Mouse (Mus musculus): ENCODE results near the gene Gm10718.
A peak's percentile ranks its signal among the peaks of the same experiment; 100 is the strongest.
"Not testable (repeated sequence)": the region's sequence is repeated elsewhere in the genome, so short reads cannot be mapped to it uniquely, and the experiment has no call there.

The Gm10718 gene

DNA sequence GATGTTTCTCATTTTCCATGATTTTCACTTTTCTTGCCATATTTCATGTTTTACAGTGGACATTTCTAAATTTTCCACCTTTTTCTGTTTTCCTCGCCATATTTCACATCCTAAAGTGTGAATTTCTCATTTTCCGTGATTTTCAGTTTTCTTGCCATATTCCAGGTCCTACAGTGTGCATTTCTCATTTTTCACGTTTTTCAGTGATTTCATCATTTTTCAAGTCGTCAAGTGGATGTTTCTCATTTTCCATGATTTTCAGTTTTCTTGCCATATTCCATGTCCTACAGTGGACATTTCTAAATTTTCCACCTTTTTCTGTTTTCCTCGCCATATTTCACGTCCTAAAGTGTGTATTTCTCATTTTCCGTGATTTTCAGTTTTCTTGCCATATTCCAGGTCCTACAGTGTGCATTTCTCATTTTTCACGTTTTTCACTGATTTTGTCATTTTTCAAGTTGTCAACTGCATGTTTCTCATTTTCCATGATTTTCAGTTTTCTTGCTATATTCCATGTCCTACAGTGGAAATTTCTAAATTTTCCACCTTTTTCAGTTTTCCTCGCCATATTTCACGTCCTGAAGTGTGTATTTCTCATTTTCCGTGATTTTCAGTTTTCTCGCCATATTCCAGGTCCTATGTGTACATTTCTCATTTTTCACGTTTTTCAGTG lies at the start of gene Gm10718:
TSS of gene Gm10718 (plus strand) at position 236 of the 673 bp plus-strand sequence.
- DNase-seq (ENCODE audit: extremely low spot score, low spot score): not testable (repeated sequence)

- peak; percentile 33 for DNase-seq (ENCODE audit: extremely low spot score, low spot score)
Observed at GRCm38 (mm10) chr9:3000445-3000972, 22.8 kb upstream of the Gm10718 start, which contains the start of gene Gm10722. Gene Gm10722, plus strand, starts transcription at chr9:3000922.

GRCm38 (mm10) chr9:3001006-3001405 lies 22.3 kb upstream of the Gm10718 start:
- DNase-seq (ENCODE audit: extremely low spot score, low spot score): not testable (repeated sequence)

DNA sequence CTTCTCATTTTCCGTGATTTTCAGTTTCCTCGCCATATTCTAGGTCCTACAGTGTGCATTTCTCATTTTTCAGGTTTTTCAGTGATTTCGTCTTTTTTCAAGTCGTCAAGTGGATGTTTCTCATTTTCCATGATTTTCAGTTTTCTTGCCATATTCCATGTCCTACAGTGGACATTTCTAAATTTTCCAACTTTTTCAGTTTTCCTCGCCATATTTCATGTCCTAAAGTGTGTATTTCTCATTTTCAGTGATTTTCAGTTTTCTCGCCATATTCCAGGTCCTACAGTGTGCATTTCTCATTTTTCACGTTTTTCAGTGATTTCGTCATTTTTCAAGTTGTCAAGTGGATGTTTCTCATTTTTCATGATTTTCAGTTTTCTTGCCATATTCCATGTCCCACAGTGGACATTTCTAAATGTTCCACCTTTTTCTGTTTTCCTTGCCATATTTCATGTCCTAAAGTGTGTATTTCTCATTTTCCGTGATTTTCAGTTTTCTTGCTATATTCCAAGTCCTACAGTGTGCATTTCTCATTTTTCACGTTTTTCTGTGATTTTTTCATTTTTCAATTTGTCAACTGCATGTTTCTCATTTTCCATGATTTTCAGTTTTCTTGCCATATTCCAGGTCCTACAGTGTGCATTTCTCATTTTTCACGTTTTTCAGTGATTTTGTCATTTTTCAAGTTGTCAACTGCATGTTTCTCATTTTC lies 21.2 kb upstream of the Gm10718 start:
- DNase-seq (ENCODE audit: extremely low spot score, low spot score): peak; percentile 63

DNA sequence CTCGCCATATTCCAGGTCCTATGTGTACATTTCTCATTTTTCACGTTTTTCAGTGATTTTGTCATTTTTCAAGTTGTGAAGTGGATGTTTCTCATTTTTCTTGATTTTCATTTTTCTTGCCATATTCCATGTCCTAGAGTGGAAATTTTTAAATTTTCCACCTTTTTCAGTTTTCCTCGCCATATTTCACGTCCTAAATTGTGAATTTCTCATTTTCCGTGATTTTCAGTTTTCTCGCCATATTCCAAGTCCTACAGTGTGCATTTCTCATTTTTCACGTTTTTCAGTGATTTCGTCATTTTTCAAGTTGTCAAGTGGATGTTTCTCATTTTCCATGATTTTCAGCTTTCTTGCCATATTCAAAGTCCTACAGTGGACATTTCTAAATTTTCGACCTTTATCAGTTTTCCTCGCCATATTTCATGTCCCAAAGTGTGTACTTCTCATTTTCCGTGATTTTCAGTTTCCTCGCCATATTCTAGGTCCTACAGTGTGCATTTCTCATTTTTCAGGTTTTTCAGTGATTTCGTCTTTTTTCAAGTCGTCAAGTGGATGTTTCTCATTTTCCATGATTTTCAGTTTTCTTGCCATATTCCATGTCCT lies 20.5 kb upstream of the Gm10718 start, which contains the start of gene Gm11168:
TSS of gene Gm11168 (plus strand) at position 553 of the 603 bp plus-strand sequence.
- DNase-seq (ENCODE audit: extremely low spot score, low spot score): not testable (repeated sequence)

DNA sequence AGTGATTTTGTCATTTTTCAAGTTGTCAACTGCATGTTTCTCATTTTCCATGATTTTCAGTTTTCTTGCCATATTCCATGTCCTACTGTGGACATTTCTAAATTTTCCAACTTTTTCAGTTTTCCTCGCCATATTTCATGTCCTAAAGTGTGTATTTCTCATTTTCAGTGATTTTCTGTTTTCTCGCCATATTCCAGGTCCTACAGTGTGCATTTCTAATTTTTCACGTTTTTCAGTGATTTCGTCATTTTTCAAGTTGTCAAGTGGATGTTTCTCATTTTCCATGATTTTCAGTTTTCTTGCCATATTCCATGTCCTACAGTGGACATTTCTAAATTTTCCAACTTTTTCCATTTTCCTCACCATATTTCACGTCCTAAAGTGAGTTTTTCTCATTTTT lies 17.2 kb upstream of the Gm10718 start:
- not testable (repeated sequence) for DNase-seq (ENCODE audit: extremely low spot score, low spot score)

GRCm38 (mm10) chr9:3006636-3007035 lies 16.7 kb upstream of the Gm10718 start:
- DNase-seq (ENCODE audit: extremely low spot score, low spot score): not testable (repeated sequence)

DNA sequence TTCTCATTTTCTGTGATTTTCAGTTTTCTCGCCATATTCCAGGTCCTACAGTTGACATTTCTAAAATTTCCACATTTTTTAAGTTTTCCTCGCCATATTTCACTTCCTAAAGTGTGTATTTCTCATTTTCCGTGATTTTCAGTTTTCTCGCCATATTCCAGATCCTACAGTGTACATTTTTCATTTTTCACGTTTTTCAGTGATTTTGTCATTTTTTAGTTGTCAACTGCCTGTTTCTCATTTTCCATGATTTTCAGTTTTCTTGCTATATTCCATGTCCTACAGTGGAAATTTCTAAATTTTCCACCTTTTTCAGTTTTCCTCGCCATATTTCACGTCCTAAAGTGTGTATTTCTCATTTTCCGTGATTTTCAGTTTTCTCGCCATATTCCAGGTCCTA lies 16.1 kb upstream of the Gm10718 start:
- peak; percentile 15 for DNase-seq (ENCODE audit: extremely low spot score, low spot score)

- DNase-seq (ENCODE audit: extremely low spot score, low spot score): not testable (repeated sequence)
Observed at GRCm38 (mm10) chr9:3009331-3009730, 14.0 kb upstream of the Gm10718 start.

DNA sequence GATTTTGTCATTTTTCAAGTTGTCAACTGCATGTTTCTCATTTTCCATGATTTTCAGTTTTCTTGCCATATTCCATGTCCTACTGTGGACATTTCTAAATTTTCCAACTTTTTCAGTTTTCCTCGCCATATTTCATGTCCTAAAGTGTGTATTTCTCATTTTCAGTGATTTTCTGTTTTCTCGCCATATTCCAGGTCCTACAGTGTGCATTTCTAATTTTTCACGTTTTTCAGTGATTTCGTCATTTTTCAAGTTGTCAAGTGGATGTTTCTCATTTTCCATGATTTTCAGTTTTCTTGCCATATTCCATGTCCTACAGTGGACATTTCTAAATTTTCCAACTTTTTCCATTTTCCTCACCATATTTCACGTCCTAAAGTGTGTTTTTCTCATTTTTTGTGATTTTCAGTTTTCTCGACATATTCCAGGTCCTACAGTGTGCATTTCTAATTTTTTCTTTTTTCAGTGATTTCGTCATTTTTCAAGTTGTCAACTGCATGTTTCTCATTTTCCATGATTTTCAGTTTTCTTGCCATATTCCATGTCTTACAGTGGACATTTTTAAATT lies 11.2 kb upstream of the Gm10718 start:
- not testable (repeated sequence) for DNase-seq (ENCODE audit: extremely low spot score, low spot score)

DNA sequence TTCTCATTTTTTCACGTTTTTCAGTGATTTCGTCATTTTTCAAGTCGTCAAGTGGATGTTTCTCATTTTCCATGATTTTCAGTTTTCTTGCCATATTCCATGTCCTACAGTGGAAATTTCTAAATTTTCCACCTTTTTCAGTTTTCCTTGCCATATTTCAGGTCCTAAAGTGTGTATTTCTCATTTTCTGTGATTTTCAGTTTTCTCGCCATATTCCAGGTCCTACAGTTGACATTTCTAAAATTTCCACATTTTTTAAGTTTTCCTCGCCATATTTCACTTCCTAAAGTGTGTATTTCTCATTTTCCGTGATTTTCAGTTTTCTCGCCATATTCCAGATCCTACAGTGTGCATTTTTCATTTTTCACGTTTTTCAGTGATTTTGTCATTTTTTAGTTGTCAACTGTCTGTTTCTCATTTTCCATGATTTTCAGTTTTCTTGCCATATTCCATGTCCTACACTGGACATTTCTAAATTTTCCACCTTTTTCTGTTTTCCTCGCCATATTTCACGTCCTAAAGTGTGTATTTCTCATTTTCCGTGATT lies 10.5 kb upstream of the Gm10718 start, which contains the start of gene Gm10721:
TSS of gene Gm10721 (plus strand) at position 408 of the 547 bp plus-strand sequence.
- not testable (repeated sequence) for DNase-seq (ENCODE audit: extremely low spot score, low spot score)

DNA sequence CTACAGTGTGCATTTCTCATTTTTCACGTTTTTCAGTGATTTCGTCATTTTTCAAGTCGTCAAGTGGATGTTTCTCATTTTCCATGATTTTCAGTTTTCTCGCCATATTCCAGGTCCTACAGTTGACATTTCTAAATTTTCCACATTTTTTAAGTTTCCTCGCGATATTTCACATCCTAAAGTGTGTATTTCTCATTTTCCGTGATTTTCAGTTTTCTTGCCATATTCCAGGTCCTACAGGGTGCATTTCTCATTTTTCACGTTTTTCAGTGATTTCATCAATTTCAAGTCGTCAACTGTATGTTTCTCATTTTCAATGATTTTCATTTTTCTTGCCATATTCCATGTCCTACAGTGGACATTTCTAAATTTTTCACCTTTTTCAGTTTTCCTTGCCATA lies 8.0 kb upstream of the Gm10718 start, which contains the start of gene Gm10720:
TSS of gene Gm10720 (plus strand) at position 301 of the 400 bp plus-strand sequence.
- not testable (repeated sequence) for DNase-seq (ENCODE audit: extremely low spot score, low spot score)

- DNase-seq (ENCODE audit: extremely low spot score, low spot score): not testable (repeated sequence)
Observed at GRCm38 (mm10) chr9:3015896-3016295, 7.5 kb upstream of the Gm10718 start.

- DNase-seq (ENCODE audit: extremely low spot score, low spot score): not testable (repeated sequence)
Observed at GRCm38 (mm10) chr9:3017108-3017507, 6.2 kb upstream of the Gm10718 start, which contains the start of gene Gm10719. Gene Gm10719, plus strand, starts transcription at chr9:3017408.

DNA sequence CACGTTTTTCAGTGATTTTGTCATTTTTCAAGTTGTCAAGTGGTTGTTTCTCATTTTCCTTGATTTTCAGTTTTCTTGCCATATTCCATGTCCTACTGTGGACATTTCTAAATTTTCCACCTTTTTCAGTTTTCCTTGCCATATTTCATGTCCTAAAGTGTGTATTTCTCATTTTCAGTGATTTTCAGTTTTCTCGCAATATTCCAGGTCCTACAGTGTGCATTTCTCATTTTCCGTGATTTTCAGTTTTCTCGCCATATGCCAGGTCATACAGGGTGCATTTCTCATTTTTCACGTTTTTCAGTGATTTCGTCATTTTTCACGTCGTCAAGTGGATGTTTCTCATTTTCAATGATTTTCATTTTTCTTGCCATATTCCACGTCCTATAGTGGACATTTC lies 4.4 kb upstream of the Gm10718 start:
- DNase-seq (ENCODE audit: extremely low spot score, low spot score): not testable (repeated sequence)

- DNase-seq (ENCODE audit: extremely low spot score, low spot score): not testable (repeated sequence)
Observed at GRCm38 (mm10) chr9:3019835-3020727, 3.3 kb upstream of the Gm10718 start.

DNA sequence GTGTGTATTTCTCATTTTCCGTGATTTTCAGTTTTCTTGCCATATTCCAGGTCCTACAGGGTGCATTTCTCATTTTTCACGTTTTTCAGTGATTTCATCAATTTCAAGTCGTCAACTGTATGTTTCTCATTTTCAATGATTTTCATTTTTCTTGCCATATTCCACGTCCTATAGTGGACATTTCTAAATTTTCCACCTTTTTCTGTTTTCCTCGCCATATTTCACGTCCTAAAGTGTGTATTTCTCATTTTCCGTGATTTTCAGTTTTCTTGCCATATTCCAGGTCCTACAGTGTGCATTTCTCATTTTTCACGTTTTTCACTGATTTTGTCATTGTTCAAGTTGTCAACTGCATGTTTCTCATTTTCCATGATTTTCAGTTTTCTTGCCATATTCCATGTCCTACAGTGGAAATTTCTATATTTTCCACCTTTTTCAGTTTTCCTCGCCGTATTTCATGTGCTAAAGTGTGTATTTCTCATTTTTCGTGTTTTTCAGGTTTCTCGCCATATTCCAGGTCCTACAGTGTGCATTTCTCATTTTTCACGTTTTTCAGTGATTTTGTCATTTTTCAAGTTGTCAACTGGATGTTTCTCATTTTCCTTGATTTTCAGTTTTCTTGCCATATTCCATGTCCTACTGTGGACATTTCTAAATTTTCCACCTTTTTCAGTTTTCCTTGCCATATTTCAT lies 885 bp upstream of the Gm10718 start:
- DNase-seq (ENCODE audit: extremely low spot score, low spot score): peak; percentile 15

- not testable (repeated sequence) for DNase-seq (ENCODE audit: extremely low spot score, low spot score)
Observed at GRCm38 (mm10) chr9:3023985-3024648, 770 bp downstream of the Gm10718 start.

All from neural tube, embryonic 10.5 days (tissue).